Mouse (Mus musculus): ENCODE measurements at regions not wholly inside any gene's neighbourhood (a gene's known extent, or its start where the extent isn't known, plus 50 kb on each side); places are given as distances from the start of the nearest gene placed in this dataset.
"Not testable (repeated sequence)": the region's sequence is repeated elsewhere in the genome, so short reads cannot be mapped to it uniquely, and the experiment has no call there.

DNA sequence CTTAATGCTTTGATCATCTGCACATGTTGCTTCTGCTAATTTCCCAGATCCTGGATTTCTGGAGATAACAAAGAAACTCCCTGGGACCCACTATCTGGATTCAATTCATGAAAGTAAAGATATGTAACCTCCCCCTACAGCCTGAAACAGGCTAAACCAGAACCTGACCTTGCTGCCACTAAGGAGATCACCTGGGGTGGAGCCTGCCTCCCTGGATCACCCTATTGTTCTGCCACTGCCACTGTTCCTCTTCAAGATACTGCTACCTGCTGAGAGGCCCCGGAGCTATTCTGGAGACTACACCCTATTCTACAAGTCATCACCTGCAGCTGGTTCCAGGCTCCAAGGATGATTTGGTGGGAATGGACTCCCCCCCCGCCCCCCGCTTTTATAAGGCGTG, 50.9 kb upstream of the Olfr338 start:
- H3K9ac ChIP-seq (ENCODE audit: insufficient read depth, low read depth, low read length, poor library complexity, severe bottlenecking); H3K36me3 ChIP-seq (ENCODE audit: control insufficient read depth, insufficient read depth, low read length, poor library complexity, severe bottlenecking); H3K4me1 ChIP-seq (ENCODE audit: control insufficient read depth in 2 of 2, insufficient read depth in 2 of 2, low read length in 2 of 2, poor library complexity in 1 of 2); H3K4me3 ChIP-seq (ENCODE audit: insufficient read depth in 1 of 2, low read depth in 1 of 2, low read length in 2 of 2, poor library complexity in 1 of 2, severe bottlenecking in 1 of 2); in situ Hi-C loops (cut with MboI; ENCODE audit: low sequenced_read_pairs in 2 of 2, unreplicated experiment in 2 of 2); H3K9me3 ChIP-seq (ENCODE audit: control insufficient read depth, insufficient read depth, low read depth, low read length): not testable (repeated sequence)
- DNase-seq (ENCODE audit: low read depth, low spot score), result peak; percentile 26
- H3K27ac ChIP-seq (ENCODE audit: insufficient read depth, low read depth, low read length, poor library complexity, severe bottlenecking), result peak overlapping the region; percentile 58; the same call in 1 of the 2 replicates

Data from ES-E14 (cell line).